Comparison of ENCODE assay signal across 20 mouse cellular contexts in genomic region chr11:28636752-28637151, GRCm38 (mm10). TPM values are rescaled to one million over a fixed set of nuclear protein-coding genes. Genes with fewer than 3 reads are reported as not detected.
DNase-seq lines count a peak whose midpoint lies in the region; ATAC-seq and TF ChIP-seq lines count a peak whose summit lies in the region.
"Had no signal": no experiment of that assay in that cellular context is flagged by ENCODE, and none has a peak within 500 bp of the region (broad histone marks: within the 10 kb centered on the region; RNA-seq: fewer than 3 reads in every experiment).

No protein-coding gene starts in this region.

- no peak overlapping the region for H3K4me2 ChIP-seq in kidney, postnatal 0 days (ENCODE audit: low read length)
- H3K4me2 ChIP-seq: embryonic facial prominence, embryonic 12.5 days; forebrain, embryonic 15.5 days; heart, embryonic 13.5 days; hindbrain, embryonic 13.5 days had no signal

- H3K4me3 ChIP-seq in kidney, adult 2 months (ENCODE audit: insufficient read depth, low read depth, low read length): no peak overlapping the region
- no peak overlapping the region for H3K4me3 ChIP-seq in kidney, postnatal 0 days (replicated peaks; ENCODE audit: low read depth, low read length)
- H3K4me3 ChIP-seq: embryonic facial prominence, embryonic 12.5 days; forebrain, embryonic 15.5 days; heart, embryonic 13.5 days; hindbrain, embryonic 13.5 days had no signal

- no peak for TF ChIP-seq CTCF in kidney, adult 2 months (conservative IDR thresholded peaks at IDR 0.05; ENCODE audit: insufficient read depth, insufficient read length, low read depth, low read length)
- TF ChIP-seq CTCF in kidney, postnatal 0 days (IDR thresholded peaks at IDR 0.05; ENCODE audit: low read depth): no peak

- H3K36me3 ChIP-seq in kidney, adult 2 months (ENCODE audit: control insufficient read depth, insufficient read depth, low read length): no peaks in the 10 kb centered on the region
- no peaks in the 10 kb centered on the region for H3K36me3 ChIP-seq in kidney, postnatal 0 days (ENCODE audit: insufficient read depth, low read length)
- H3K36me3 ChIP-seq: embryonic facial prominence, embryonic 12.5 days; forebrain, embryonic 15.5 days; G1E; heart, embryonic 13.5 days; hindbrain, embryonic 13.5 days had no signal

- H3K9ac ChIP-seq in kidney, postnatal 0 days (ENCODE audit: low read depth, low read length): no peak overlapping the region
- H3K9ac ChIP-seq: embryonic facial prominence, embryonic 12.5 days; forebrain, embryonic 15.5 days; heart, embryonic 13.5 days; hindbrain, embryonic 13.5 days had no signal

- H3K27me3 ChIP-seq in kidney, adult 2 months (replicated peaks; ENCODE audit: control insufficient read depth, insufficient read depth, low read length): no peaks in the 10 kb centered on the region
- H3K27me3 ChIP-seq in kidney, postnatal 0 days (ENCODE audit: insufficient read depth, low read length): no peaks in the 10 kb centered on the region
- H3K27me3 ChIP-seq: embryonic facial prominence, embryonic 12.5 days; forebrain, embryonic 15.5 days; heart, embryonic 13.5 days; hindbrain, embryonic 13.5 days had no signal

- 0 out of 2 replicates have a peak, but pooled peaks cover 2% of the 10 kb centered on the region for H3K4me1 ChIP-seq in kidney, adult 2 months (ENCODE audit: control insufficient read depth, insufficient read depth, low read length)
- no peaks in the 10 kb centered on the region for H3K4me1 ChIP-seq in kidney, postnatal 0 days (replicated peaks; ENCODE audit: insufficient read depth, low read length)
- H3K4me1 ChIP-seq: embryonic facial prominence, embryonic 12.5 days; forebrain, embryonic 15.5 days; heart, embryonic 13.5 days; hindbrain, embryonic 13.5 days had no signal

- TF ChIP-seq POLR2A in kidney, adult 2 months (IDR thresholded peaks at IDR 0.05; ENCODE audit: low read depth, low read length): no peak

- ATAC-seq in kidney, postnatal 0 days (replicated peaks; ENCODE audit: low FRiP score, low read depth): no peak; the same call in 1 of the 2 replicates
- ATAC-seq: CD4-positive, CD25-positive, alpha-beta regulatory T cell, adult 4 months; forebrain, embryonic 15.5 days had no signal

- no peak overlapping the region for H3K27ac ChIP-seq in kidney, adult 2 months (ENCODE audit: insufficient read depth, low read depth, low read length)
- H3K27ac ChIP-seq in kidney, postnatal 0 days: no peak overlapping the region
- H3K27ac ChIP-seq: embryonic facial prominence, embryonic 12.5 days; forebrain, embryonic 15.5 days; heart, embryonic 13.5 days; hindbrain, embryonic 13.5 days had no signal

- no peaks in the 10 kb centered on the region for H3K9me3 ChIP-seq in kidney, postnatal 0 days (replicated peaks; ENCODE audit: low read length)
- H3K9me3 ChIP-seq: embryonic facial prominence, embryonic 12.5 days; forebrain, embryonic 15.5 days; G1E; heart, embryonic 13.5 days; hindbrain, embryonic 13.5 days had no signal

- peak; percentile 13 for DNase-seq in embryo, embryonic 10 days (ENCODE audit: low spot score)
- no peak for DNase-seq in embryo, embryonic 11 days
- DNase-seq in kidney, adult 2 months: peak; percentile 11
- DNase-seq in kidney, adult 11 months: no peak
- DNase-seq in kidney, postnatal 0 days (ENCODE audit: low spot score): peak; percentile 65
- DNase-seq in kidney, postnatal 25 days: no peak
- peak; percentile 5 for DNase-seq in Muller cell, postnatal 12 days (ENCODE audit: inconsistent ontology term)
- DNase-seq: adrenal gland, postnatal 10 days; B cell, adult 2 months; cerebellum, adult 11-12 months; cerebellum, adult 9-10 months; cerebellum, postnatal 25 days; gastrocnemius, postnatal 36 days; heart, postnatal 36 days had no signal

- WGBS in kidney, adult 2 months: 26% methylated on average over 3 of the region's 3 CpGs
- WGBS in kidney, postnatal 0 days: 16% methylated on average over 3 of the region's 3 CpGs

RNA-seq across cellular contexts. Expression of gene Ccdc85a, which starts 52.6 kb away (rescaled TPM):
- polyA plus RNA-seq in kidney, adult 2 months (2012; rRNA removed): 0.98 and 1.0 TPM in 2 replicates
- polyA plus RNA-seq in kidney, postnatal 0 days (2015; fragmentation: Nextera tagmentation; extraction: Ambion mirVana): 1.7 and 1.9 TPM in 2 replicates
- polyA plus RNA-seq: CD4-positive, CD25-positive, alpha-beta regulatory T cell, adult 4 months; G1E had no signal

Comparison
In these comparisons a context has a peak if more than half of its experiments do, and no peak if none do; other contexts are left out.
1. DNase-seq: peak in embryo, embryonic 10 days (single experiment), kidney, adult 2 months (single experiment), kidney, postnatal 0 days (single experiment) and Muller cell, postnatal 12 days (single experiment); none in embryo, embryonic 11 days (single experiment), kidney, adult 11 months (single experiment) and kidney, postnatal 25 days (0 of 2).